Mouse (Mus musculus) MEL (cell line): ENCODE data around the gene Olfr1151.

ENCODE experiments used
- CTCF ChIP-seq, 3 experiments: IDR thresholded peaks in 2 of 3; conservative IDR thresholded peaks in 1 of 3; 2 replicates each; pipeline ENCODE4 v1.5.1; 2011 to 2012; ENCODE audit warnings: low read length in 3 of 3, low read depth in 2 of 3, mild to moderate bottlenecking in 2 of 3, improper control_type of control experiment in 1 of 3, inconsistent platforms in 1 of 3, mixed read lengths in 1 of 3, moderate library complexity in 1 of 3; ENCODE audit not compliant: control insufficient read depth in 1 of 3, insufficient read depth in 1 of 3, poor library complexity in 1 of 3, severe bottlenecking in 1 of 3
- EP300 ChIP-seq, 2 experiments: IDR thresholded peaks; 2 replicates each; pipeline ENCODE4 v1.6.1; 2011; ENCODE audit warnings: improper control_type of control experiment in 2 of 2, low read length in 2 of 2, low read depth in 1 of 2, mild to moderate bottlenecking in 1 of 2
- POLR2A ChIP-seq, 2 experiments: IDR thresholded peaks; 2 replicates each; pipeline ENCODE4 v1.6.1; 2011 to 2012; ENCODE audit warnings: low read length in 2 of 2, mild to moderate bottlenecking in 2 of 2, control low read depth in 1 of 2, improper control_type of control experiment in 1 of 2, low read depth in 1 of 2, moderate library complexity in 1 of 2; ENCODE audit not compliant: control insufficient read depth in 1 of 2, insufficient read depth in 1 of 2, poor library complexity in 1 of 2
- POLR2AphosphoS2 ChIP-seq: IDR thresholded peaks from 2 replicates; pipeline ENCODE4 v1.6.1; 2011; ENCODE audit warnings: low read length, improper control_type of control experiment
- RAD21 ChIP-seq: IDR thresholded peaks from 2 replicates; pipeline ENCODE4 v1.6.1; 2011; ENCODE audit warnings: mild to moderate bottlenecking, low read depth, low read length, improper control_type of control experiment
- SIN3A ChIP-seq: IDR thresholded peaks from 2 replicates; pipeline ENCODE4 v1.6.1; 2012; ENCODE audit warnings: low read length, improper control_type of control experiment, inconsistent platforms

- no peak for TF ChIP-seq CTCF (IDR thresholded peaks at IDR 0.05 in 2 of 3, conservative IDR thresholded peaks at IDR 0.05 in 1 of 3; ENCODE audit: control insufficient read depth in 1 of 3, insufficient read depth in 1 of 3, low read depth in 2 of 3, low read length in 3 of 3, poor library complexity in 1 of 3, severe bottlenecking in 1 of 3)
- TF ChIP-seq SIN3A = no peak
- TF ChIP-seq EP300 (IDR thresholded peaks at IDR 0.05; ENCODE audit: low read depth in 1 of 2, low read length in 2 of 2) = no peak
- TF ChIP-seq POLR2A (IDR thresholded peaks at IDR 0.05; ENCODE audit: control insufficient read depth in 1 of 2, insufficient read depth in 1 of 2, low read depth in 1 of 2, low read length in 2 of 2, poor library complexity in 1 of 2) = no peak
- TF ChIP-seq RAD21 = no peak
- no peak for TF ChIP-seq POLR2AphosphoS2
These were observed at the start of gene Olfr1151 for GRCm38 (mm10) chr2:87855562-87855961.
